Comparison of ENCODE assay signal across 11 mouse cellular contexts in genomic region chr4:134019210-134019609, GRCm38 (mm10). TPM values are rescaled to one million over a fixed set of nuclear protein-coding genes. Genes with fewer than 3 reads are reported as not detected.
A peak's percentile ranks its signal among the peaks of the same experiment; 100 is the strongest.
DNase-seq lines count a peak whose midpoint lies in the region; ATAC-seq and TF ChIP-seq lines count a peak whose summit lies in the region.
"Had no signal": no experiment of that assay in that cellular context is flagged by ENCODE, and none has a peak within 500 bp of the region (broad histone marks: within the 10 kb centered on the region; RNA-seq: fewer than 3 reads in every experiment).

No protein-coding gene starts in this region.

- peak overlapping the region; percentile 72 for H3K4me2 ChIP-seq in hindbrain, embryonic 11.5 days (replicated peaks; ENCODE audit: low read depth, low read length)
- H3K4me2 ChIP-seq in midbrain, embryonic 12.5 days (replicated peaks), result peak overlapping the region; percentile 54

- peak; percentile 45; the same call in 1 of the 2 replicates for ATAC-seq in hindbrain, embryonic 11.5 days (ENCODE audit: low FRiP score)
- ATAC-seq in midbrain, embryonic 12.5 days (ENCODE audit: low FRiP score, low read depth), result peak; percentile 67
- ATAC-seq in inflammation-experienced regulatory T-cells, adult 6 months, result no peak

- H3K4me3 ChIP-seq in E14TG2a.4 (replicated peaks; ENCODE audit: low read length), result peak overlapping the region; percentile 95
- H3K4me3 ChIP-seq in hindbrain, embryonic 11.5 days (ENCODE audit: low read depth, low read length), result peak overlapping the region; percentile 45
- H3K4me3 ChIP-seq in midbrain, embryonic 12.5 days, result peak overlapping the region; percentile 49
- no peak overlapping the region for H3K4me3 ChIP-seq in thymus, adult 2 months (ENCODE audit: control insufficient read depth, insufficient read depth, low read length)

- peak; percentile 57 for DNase-seq in ZHBTc4 (ENCODE audit: low read depth, low spot score)
- peak; percentile 74 for DNase-seq in hindbrain, embryonic 11.5 days (ENCODE audit: low spot score)
- no peak for DNase-seq in adrenal gland, postnatal 36 days
- DNase-seq in layer of hippocampus, postnatal 25 days (ENCODE audit: extremely low spot score in 1 of 2, low spot score in 1 of 2), result no peak
- DNase-seq in thymus, adult 2 months, result no peak
- DNase-seq: adrenal gland, adult 2 months; heart, postnatal 14 days; right cerebral cortex, postnatal 14 days had no signal

- peak overlapping the region; percentile 42 for H3K9ac ChIP-seq in hindbrain, embryonic 11.5 days (ENCODE audit: low read depth, low read length)
- H3K9ac ChIP-seq in midbrain, embryonic 12.5 days (replicated peaks), result peak overlapping the region; percentile 41; the same call in 1 of the 2 replicates

- H3K27ac ChIP-seq in hindbrain, embryonic 11.5 days (ENCODE audit: low read depth, low read length), result peak overlapping the region; percentile 87
- H3K27ac ChIP-seq in midbrain, embryonic 12.5 days (replicated peaks), result peak overlapping the region; percentile 90
- H3K27ac ChIP-seq in thymus, adult 2 months (ENCODE audit: control insufficient read depth, insufficient read depth, low read length), result no peak overlapping the region

- no peaks in the 10 kb centered on the region for H3K27me3 ChIP-seq in E14TG2a.4 (ENCODE audit: insufficient read depth, low read length)
- H3K27me3 ChIP-seq in hindbrain, embryonic 11.5 days (ENCODE audit: control insufficient read depth, insufficient read depth, low read length), result no peaks in the 10 kb centered on the region
- H3K27me3 ChIP-seq in midbrain, embryonic 12.5 days, result peaks cover 13% of the 10 kb centered on the region
- H3K27me3 ChIP-seq in thymus, adult 2 months (ENCODE audit: control insufficient read depth, insufficient read depth, low read length), result peaks cover 17% of the 10 kb centered on the region

- H3K9me3 ChIP-seq in E14TG2a.4 (ENCODE audit: low read length), result no peaks in the 10 kb centered on the region
- H3K9me3 ChIP-seq in hindbrain, embryonic 11.5 days (ENCODE audit: control insufficient read depth, low read length), result no peaks in the 10 kb centered on the region
- H3K9me3 ChIP-seq in midbrain, embryonic 12.5 days, result no peaks in the 10 kb centered on the region

- H3K36me3 ChIP-seq in E14TG2a.4 (ENCODE audit: insufficient read depth, low read length), result peaks cover 20% of the 10 kb centered on the region
- no peaks in the 10 kb centered on the region for H3K36me3 ChIP-seq in hindbrain, embryonic 11.5 days (ENCODE audit: control insufficient read depth, insufficient read depth, low read length)
- H3K36me3 ChIP-seq in midbrain, embryonic 12.5 days, result no peaks in the 10 kb centered on the region
- no peaks in the 10 kb centered on the region for H3K36me3 ChIP-seq in thymus, adult 2 months (ENCODE audit: control insufficient read depth, insufficient read depth, low read length)

- WGBS in hindbrain, embryonic 11.5 days, result 0% methylated on average over 8 of the region's 10 CpGs
- WGBS in midbrain, embryonic 12.5 days, result under 1% methylated on average over 7 of the region's 10 CpGs
- WGBS in thymus, adult 2 months, result 8% methylated on average over 9 of the region's 10 CpGs

- no peak for TF ChIP-seq CTCF in E14TG2a.4 (conservative IDR thresholded peaks at IDR 0.05; ENCODE audit: low read length)
- no peak for TF ChIP-seq CTCF in thymus, adult 2 months (IDR thresholded peaks at IDR 0.05; ENCODE audit: borderline replicate concordance, control insufficient read depth, extremely low read depth, insufficient read depth, low read length, poor library complexity)

- TF ChIP-seq POLR2A in thymus, adult 2 months (IDR thresholded peaks at IDR 0.05; ENCODE audit: control insufficient read depth, extremely low read depth, insufficient read depth, low read length, poor library complexity), result no peak

- H3K4me1 ChIP-seq in E14TG2a.4 (replicated peaks; ENCODE audit: low read depth, low read length), result peaks cover 48% of the 10 kb centered on the region
- peaks cover 21% of the 10 kb centered on the region; the same call in 1 of the 2 replicates for H3K4me1 ChIP-seq in hindbrain, embryonic 11.5 days (replicated peaks; ENCODE audit: control insufficient read depth, insufficient read depth, low read length)
- peaks cover 49% of the 10 kb centered on the region for H3K4me1 ChIP-seq in midbrain, embryonic 12.5 days
- no peaks in the 10 kb centered on the region for H3K4me1 ChIP-seq in thymus, adult 2 months (replicated peaks; ENCODE audit: control insufficient read depth, insufficient read depth, low read length)

RNA-seq across cellular contexts. Expression of gene Lin28a, which starts 0.6 kb away (rescaled TPM):
- 2.9 and 3.7 TPM in 2 replicates for polyA plus RNA-seq in hindbrain, embryonic 11.5 days (2014; fragmentation: Nextera tagmentation; extraction: Ambion mirVana)
- 3.3 and 3.4 TPM in 2 replicates for polyA plus RNA-seq in midbrain, embryonic 12.5 days (2016; fragmentation: Nextera tagmentation; extraction: Ambion mirVana)
- not detected for total RNA-seq in adrenal gland, postnatal 36 days (2021)
- polyA plus RNA-seq in inflammation-experienced regulatory T-cells, adult 6 months (2017; shearing (Covaris generic)), result under 1 TPM in 1 of 3 experiments, not detected in 2; 0.16 TPM
- total RNA-seq in layer of hippocampus, postnatal 25 days (2021), result not detected
- 0.03 TPM in 2 replicates for polyA plus RNA-seq in thymus, adult 2 months (2012; rRNA removed)
- total RNA-seq: adrenal gland, adult 2 months; heart, postnatal 14 days had no signal
- polyA plus RNA-seq: adrenal gland, adult 2 months had no signal

RNA-seq across cellular contexts. Expression of gene Dhdds, which starts 18.5 kb away (rescaled TPM):
- 34.9 and 38.1 TPM in 2 replicates for polyA plus RNA-seq in hindbrain, embryonic 11.5 days (2014; fragmentation: Nextera tagmentation; extraction: Ambion mirVana)
- 36.8 and 43.9 TPM in 2 replicates for polyA plus RNA-seq in midbrain, embryonic 12.5 days (2016; fragmentation: Nextera tagmentation; extraction: Ambion mirVana)
- 10 to 100 TPM; 42.8 to 53.9 TPM for total RNA-seq in adrenal gland, postnatal 36 days (2021)
- polyA plus RNA-seq in inflammation-experienced regulatory T-cells, adult 6 months (2017; shearing (Covaris generic)), result 10 to 100 TPM; 16.1 to 22.4 (median 18.6) TPM
- total RNA-seq in layer of hippocampus, postnatal 25 days (2021), result 10 to 100 TPM; 62.2 to 62.6 TPM
- polyA plus RNA-seq in thymus, adult 2 months (2012; rRNA removed), result 32.1 and 33.2 TPM in 2 replicates

RNA-seq across cellular contexts. Expression of gene Zfp683, which starts 34.4 kb away (rescaled TPM):
- polyA plus RNA-seq in hindbrain, embryonic 11.5 days (2014; fragmentation: Nextera tagmentation; extraction: Ambion mirVana), result not detected in 2 replicates
- polyA plus RNA-seq in midbrain, embryonic 12.5 days (2016; fragmentation: Nextera tagmentation; extraction: Ambion mirVana), result not detected in 2 replicates
- total RNA-seq in adrenal gland, postnatal 36 days (2021), result not detected
- 1 to 10 TPM in 1 of 3 experiments, under 1 TPM in 2; 0.80 to 1.1 (median 0.94) TPM for polyA plus RNA-seq in inflammation-experienced regulatory T-cells, adult 6 months (2017; shearing (Covaris generic))
- not detected for total RNA-seq in layer of hippocampus, postnatal 25 days (2021)
- polyA plus RNA-seq in thymus, adult 2 months (2012; rRNA removed), result 4.9 and 5.3 TPM in 2 replicates
- total RNA-seq: heart, postnatal 14 days had no signal

RNA-seq across cellular contexts. Expression of gene Crybg2, which starts 41.4 kb away (rescaled TPM):
- 1.4 and 1.8 TPM in 2 replicates for polyA plus RNA-seq in hindbrain, embryonic 11.5 days (2014; fragmentation: Nextera tagmentation; extraction: Ambion mirVana)
- polyA plus RNA-seq in midbrain, embryonic 12.5 days (2016; fragmentation: Nextera tagmentation; extraction: Ambion mirVana), result 1.2 and 1.7 TPM in 2 replicates
- total RNA-seq in adrenal gland, postnatal 36 days (2021), result not detected
- polyA plus RNA-seq in inflammation-experienced regulatory T-cells, adult 6 months (2017; shearing (Covaris generic)), result 10 to 100 TPM; 10.8 to 23.3 (median 14.1) TPM
- total RNA-seq in layer of hippocampus, postnatal 25 days (2021), result 1 to 10 TPM; 1.2 to 1.6 TPM
- polyA plus RNA-seq in thymus, adult 2 months (2012; rRNA removed), result 4.4 and 5.7 TPM in 2 replicates

RNA-seq across cellular contexts. Expression of gene Hmgn2, which starts 50.8 kb away (rescaled TPM):
- polyA plus RNA-seq in hindbrain, embryonic 11.5 days (2014; fragmentation: Nextera tagmentation; extraction: Ambion mirVana), result 3,330 and 3,354 TPM in 2 replicates
- 3,003 and 3,059 TPM in 2 replicates for polyA plus RNA-seq in midbrain, embryonic 12.5 days (2016; fragmentation: Nextera tagmentation; extraction: Ambion mirVana)
- total RNA-seq in adrenal gland, postnatal 36 days (2021), result 100 to 1,000 TPM; 130 to 337 TPM
- polyA plus RNA-seq in inflammation-experienced regulatory T-cells, adult 6 months (2017; shearing (Covaris generic)), result 100 to 1,000 TPM; 371 to 949 (median 420) TPM
- total RNA-seq in layer of hippocampus, postnatal 25 days (2021), result 100 to 1,000 TPM; 133 to 138 TPM
- 96.2 and 110 TPM in 2 replicates for polyA plus RNA-seq in thymus, adult 2 months (2012; rRNA removed)

Comparison
In these comparisons a context has a peak if more than half of its experiments do, and no peak if none do; other contexts are left out.
1. DNase-seq: peak in ZHBTc4 (single experiment) and hindbrain, embryonic 11.5 days (single experiment); none in adrenal gland, postnatal 36 days (0 of 2), layer of hippocampus, postnatal 25 days (0 of 2) and thymus, adult 2 months (single experiment).